Mouse (Mus musculus): ENCODE results near the gene Cct7. TPM values are rescaled to one million over a fixed set of nuclear protein-coding genes. Genes with fewer than 3 reads are reported as not detected.
A peak's percentile ranks its signal among the peaks of the same experiment; 100 is the strongest.

Cct7 gene
- 713 and 720 TPM in 2 replicates for polyA plus RNA-seq (2014; fragmentation: Nextera tagmentation; extraction: Ambion mirVana)

GRCm38 (mm10) chr6:85450697-85451663 is at the start of gene Cct7:
Gene Cct7, plus strand, starts transcription at chr6:85451514.
- H3K9ac ChIP-seq (replicated peaks; ENCODE audit: low read length): peak within 1 kb of the TSS; percentile 95
- H3K4me3 ChIP-seq (ENCODE audit: low read depth, low read length): peak within 1 kb of the TSS; percentile 85
- H3K27ac ChIP-seq (replicated peaks; ENCODE audit: low read depth, low read length): peak within 1 kb of the TSS; percentile 87
- no peaks in the 10 kb centered on the region for H3K27me3 ChIP-seq (ENCODE audit: control insufficient read depth, insufficient read depth, low read length)
- DNase-seq (ENCODE audit: low spot score) (peak; percentile 100), ATAC-seq (replicated peaks; ENCODE audit: insufficient number of reproducible peaks, low FRiP score, low TSS enrichment, low read depth) (peak; percentile 93)
- H3K4me2 ChIP-seq (ENCODE audit: low read depth, low read length): peak within 1 kb of the TSS; percentile 87
- H3K4me1 ChIP-seq (ENCODE audit: control insufficient read depth, insufficient read depth, low read length): peaks cover 5% of the 10 kb centered on the region; the same call in 1 of the 2 replicates
- H3K36me3 ChIP-seq (replicated peaks; ENCODE audit: control insufficient read depth, insufficient read depth, low read depth, low read length): no peaks in the 10 kb centered on the region; the same call in 1 of the 2 replicates
- no peaks in the 10 kb centered on the region for H3K9me3 ChIP-seq (replicated peaks; ENCODE audit: control insufficient read depth, low read length)
- WGBS: 2% methylated on average over 91 of the region's 96 CpGs

GRCm38 (mm10) chr6:85402613-85403012 is 48.7 kb upstream of the Cct7 start:
- Histone ChIP-seq H3K36me3 (replicated peaks; ENCODE audit: control insufficient read depth, insufficient read depth, low read depth, low read length) (no peaks in the 10 kb centered on the region), H3K9me3 (replicated peaks; ENCODE audit: control insufficient read depth, low read length) (no peaks in the 10 kb centered on the region), H3K4me2 (ENCODE audit: low read depth, low read length) (no peak overlapping the region), H3K4me1 (ENCODE audit: control insufficient read depth, insufficient read depth, low read length) (no peaks in the 10 kb centered on the region), H3K27me3 (ENCODE audit: control insufficient read depth, insufficient read depth, low read length) (peaks cover 4% of the 10 kb centered on the region), H3K9ac (replicated peaks; ENCODE audit: low read length) (no peak overlapping the region), H3K27ac (replicated peaks; ENCODE audit: low read depth, low read length) (no peak overlapping the region), H3K4me3 (ENCODE audit: low read depth, low read length) (no peak overlapping the region)
- no peak for DNase-seq (ENCODE audit: low spot score)
- no peak for ATAC-seq (replicated peaks; ENCODE audit: insufficient number of reproducible peaks, low FRiP score, low TSS enrichment, low read depth)
- 47% methylated on average over 2 of the region's 2 CpGs for WGBS

GRCm38 (mm10) chr6:85403039-85403438 is 48.3 kb upstream of the Cct7 start:
- no peak overlapping the region for H3K9ac ChIP-seq (replicated peaks; ENCODE audit: low read length)
- no peak overlapping the region for H3K4me3 ChIP-seq (ENCODE audit: low read depth, low read length)
- no peaks in the 10 kb centered on the region for H3K9me3 ChIP-seq (replicated peaks; ENCODE audit: control insufficient read depth, low read length)
- WGBS: 83% methylated on average over 10 of the region's 10 CpGs
- no peak overlapping the region for H3K27ac ChIP-seq (replicated peaks; ENCODE audit: low read depth, low read length)
- no peaks in the 10 kb centered on the region for H3K36me3 ChIP-seq (replicated peaks; ENCODE audit: control insufficient read depth, insufficient read depth, low read depth, low read length)
- DNase-seq (ENCODE audit: low spot score) (no peak), ATAC-seq (replicated peaks; ENCODE audit: insufficient number of reproducible peaks, low FRiP score, low TSS enrichment, low read depth) (no peak)
- no peak overlapping the region for H3K4me2 ChIP-seq (ENCODE audit: low read depth, low read length)
- peaks cover 5% of the 10 kb centered on the region for H3K27me3 ChIP-seq (ENCODE audit: control insufficient read depth, insufficient read depth, low read length)
- no peaks in the 10 kb centered on the region for H3K4me1 ChIP-seq (ENCODE audit: control insufficient read depth, insufficient read depth, low read length)

- WGBS: under 1% methylated on average over 31 of the region's 31 CpGs
- Histone ChIP-seq H3K4me1 (ENCODE audit: control insufficient read depth, insufficient read depth, low read length) (peaks cover 5% of the 10 kb centered on the region; the same call in 1 of the 2 replicates), H3K27me3 (ENCODE audit: control insufficient read depth, insufficient read depth, low read length) (peaks cover 29% of the 10 kb centered on the region), H3K4me3 (ENCODE audit: low read depth, low read length) (0 out of 2 replicates have a peak overlapping the region, but pooled peaks have one; percentile 5), H3K4me2 (ENCODE audit: low read depth, low read length) (peak overlapping the region; percentile 32), H3K36me3 (replicated peaks; ENCODE audit: control insufficient read depth, insufficient read depth, low read depth, low read length) (no peaks in the 10 kb centered on the region), H3K27ac (replicated peaks; ENCODE audit: low read depth, low read length) (no peak overlapping the region), H3K9me3 (replicated peaks; ENCODE audit: control insufficient read depth, low read length) (no peaks in the 10 kb centered on the region), H3K9ac (replicated peaks; ENCODE audit: low read length) (peak overlapping the region; percentile 34; the same call in 1 of the 2 replicates)
- DNase-seq (ENCODE audit: low spot score) (peak; percentile 41), ATAC-seq (replicated peaks; ENCODE audit: insufficient number of reproducible peaks, low FRiP score, low TSS enrichment, low read depth) (no peak)
Observed at GRCm38 (mm10) chr6:85409003-85409402, 42.3 kb upstream of the Cct7 start.

GRCm38 (mm10) chr6:85410771-85411273 is 40.5 kb upstream of the Cct7 start:
- Histone ChIP-seq H3K4me2 (ENCODE audit: low read depth, low read length) (no peak overlapping the region), H3K9me3 (replicated peaks; ENCODE audit: control insufficient read depth, low read length) (no peaks in the 10 kb centered on the region), H3K9ac (replicated peaks; ENCODE audit: low read length) (no peak overlapping the region), H3K27me3 (ENCODE audit: control insufficient read depth, insufficient read depth, low read length) (peaks cover 29% of the 10 kb centered on the region), H3K36me3 (replicated peaks; ENCODE audit: control insufficient read depth, insufficient read depth, low read depth, low read length) (no peaks in the 10 kb centered on the region), H3K27ac (replicated peaks; ENCODE audit: low read depth, low read length) (no peak overlapping the region), H3K4me3 (ENCODE audit: low read depth, low read length) (no peak overlapping the region), H3K4me1 (ENCODE audit: control insufficient read depth, insufficient read depth, low read length) (peaks cover 5% of the 10 kb centered on the region; the same call in 1 of the 2 replicates)
- ATAC-seq (replicated peaks; ENCODE audit: insufficient number of reproducible peaks, low FRiP score, low TSS enrichment, low read depth) (peak; percentile 68), DNase-seq (ENCODE audit: low spot score) (peak; percentile 88)
- WGBS: 9% methylated on average over 13 of the region's 13 CpGs

- Histone ChIP-seq H3K4me1 (ENCODE audit: control insufficient read depth, insufficient read depth, low read length) (no peaks in the 10 kb centered on the region), H3K4me2 (ENCODE audit: low read depth, low read length) (no peak overlapping the region), H3K27me3 (ENCODE audit: control insufficient read depth, insufficient read depth, low read length) (no peaks in the 10 kb centered on the region), H3K4me3 (ENCODE audit: low read depth, low read length) (no peak overlapping the region), H3K27ac (replicated peaks; ENCODE audit: low read depth, low read length) (no peak overlapping the region), H3K36me3 (replicated peaks; ENCODE audit: control insufficient read depth, insufficient read depth, low read depth, low read length) (no peaks in the 10 kb centered on the region), H3K9ac (replicated peaks; ENCODE audit: low read length) (no peak overlapping the region), H3K9me3 (replicated peaks; ENCODE audit: control insufficient read depth, low read length) (no peaks in the 10 kb centered on the region)
- WGBS: 63% methylated on average over 3 of the region's 3 CpGs
- DNase-seq (ENCODE audit: low spot score) (no peak), ATAC-seq (replicated peaks; ENCODE audit: insufficient number of reproducible peaks, low FRiP score, low TSS enrichment, low read depth) (no peak)
Observed at GRCm38 (mm10) chr6:85415829-85416228, 35.5 kb upstream of the Cct7 start.

- 90% methylated on average over 2 of the region's 2 CpGs for WGBS
- no peak overlapping the region for H3K9ac ChIP-seq (replicated peaks; ENCODE audit: low read length)
- H3K27ac ChIP-seq (replicated peaks; ENCODE audit: low read depth, low read length): no peak overlapping the region
- no peaks in the 10 kb centered on the region for H3K4me1 ChIP-seq (ENCODE audit: control insufficient read depth, insufficient read depth, low read length)
- ATAC-seq (replicated peaks; ENCODE audit: insufficient number of reproducible peaks, low FRiP score, low TSS enrichment, low read depth): no peak
- peaks cover 4% of the 10 kb centered on the region; the same call in 1 of the 2 replicates for H3K27me3 ChIP-seq (ENCODE audit: control insufficient read depth, insufficient read depth, low read length)
- no peak for DNase-seq (ENCODE audit: low spot score)
- H3K4me3 ChIP-seq (ENCODE audit: low read depth, low read length): no peak overlapping the region
- no peak overlapping the region for H3K4me2 ChIP-seq (ENCODE audit: low read depth, low read length)
- H3K36me3 ChIP-seq (replicated peaks; ENCODE audit: control insufficient read depth, insufficient read depth, low read depth, low read length): no peaks in the 10 kb centered on the region
- H3K9me3 ChIP-seq (replicated peaks; ENCODE audit: control insufficient read depth, low read length): no peaks in the 10 kb centered on the region
Observed at GRCm38 (mm10) chr6:85419150-85419549, 32.2 kb upstream of the Cct7 start.
